Mouse (Mus musculus) CH12.LX (cell line): ENCODE data around the gene Bmpr2.

Source experiments
- CTCF ChIP-seq, 2 experiments: IDR thresholded peaks in 1 of 2; conservative IDR thresholded peaks in 1 of 2; 2 replicates each; pipeline ENCODE4 v1.5.1; 2011 to 2012; ENCODE audit warnings: low read depth in 2 of 2, low read length in 2 of 2, improper control_type of control experiment in 1 of 2, inconsistent platforms in 1 of 2, mild to moderate bottlenecking in 1 of 2, moderate library complexity in 1 of 2
- E2F4 ChIP-seq: IDR thresholded peaks from 2 replicates; pipeline ENCODE4 v1.6.1; 2011; ENCODE audit warnings: low read depth, low read length, improper control_type of control experiment; ENCODE audit not compliant: insufficient replicate concordance
- MAFK ChIP-seq: IDR thresholded peaks from 2 replicates; pipeline ENCODE4 v1.6.1; 2011; ENCODE audit warnings: low read length, improper control_type of control experiment; ENCODE audit not compliant: insufficient replicate concordance
- MAX ChIP-seq: IDR thresholded peaks from 2 replicates; pipeline ENCODE4 v1.6.1; 2011; ENCODE audit warnings: low read length, improper control_type of control experiment
- MYC ChIP-seq: IDR thresholded peaks from 2 replicates; pipeline ENCODE4 v1.6.1; 2011; ENCODE audit warnings: low read depth, mild to moderate bottlenecking, improper control_type of control experiment, low read length
- POLR2A ChIP-seq: IDR thresholded peaks from 2 replicates; pipeline ENCODE4 v1.6.1; 2011; ENCODE audit warnings: low read depth, mild to moderate bottlenecking, improper control_type of control experiment, low read length
- UBTF ChIP-seq: IDR thresholded peaks from 2 replicates; pipeline ENCODE4 v1.6.1; 2012; ENCODE audit warnings: low read depth, mild to moderate bottlenecking, inconsistent platforms, low read length, improper control_type of control experiment, moderate library complexity

- TF ChIP-seq CTCF (conservative IDR thresholded peaks at IDR 0.05 in 1 of 2, IDR thresholded peaks at IDR 0.05 in 1 of 2; ENCODE audit: low read depth in 2 of 2, low read length in 2 of 2) (no peak), POLR2A (no peak), MAFK (no peak), MYC (no peak), MAX (no peak), E2F4 (no peak), UBTF (no peak)
These were observed 150.6 kb downstream of the Bmpr2 start for GRCm38 (mm10) chr1:59913869-59914225.
